Mouse (Mus musculus) CH12.LX (cell line): ENCODE measurements at regions not wholly inside any gene's neighbourhood (a gene's known extent, or its start where the extent isn't known, plus 50 kb on each side); places are given as distances from the start of the nearest gene placed in this dataset.

Source experiments
- CTCF ChIP-seq, 2 experiments: IDR thresholded peaks in 1 of 2; conservative IDR thresholded peaks in 1 of 2; 2 replicates each; pipeline ENCODE4 v1.5.1; 2011 to 2012; ENCODE audit warnings: low read depth in 2 of 2, low read length in 2 of 2, improper control_type of control experiment in 1 of 2, inconsistent platforms in 1 of 2, mild to moderate bottlenecking in 1 of 2, moderate library complexity in 1 of 2
- ELF1 ChIP-seq: IDR thresholded peaks from 2 replicates; pipeline ENCODE4 v1.6.1; 2014; ENCODE audit warnings: low read depth, mild to moderate bottlenecking, inconsistent platforms, low read length, improper control_type of control experiment
- POLR2A ChIP-seq: IDR thresholded peaks from 2 replicates; pipeline ENCODE4 v1.6.1; 2011; ENCODE audit warnings: low read depth, mild to moderate bottlenecking, improper control_type of control experiment, low read length
- RAD21 ChIP-seq: IDR thresholded peaks from 2 replicates; pipeline ENCODE4 v1.6.1; 2011; ENCODE audit warnings: low read depth, mild to moderate bottlenecking, low read length, improper control_type of control experiment, moderate library complexity
- ZC3H11A ChIP-seq: IDR thresholded peaks from 2 replicates; pipeline ENCODE4 v1.6.1; 2012; ENCODE audit warnings: low read depth, mild to moderate bottlenecking, inconsistent platforms, low read length, improper control_type of control experiment
- ZKSCAN1 ChIP-seq: IDR thresholded peaks from 2 replicates; pipeline ENCODE4 v1.6.1; 2012; ENCODE audit warnings: low read depth, inconsistent platforms, low read length, improper control_type of control experiment, borderline replicate concordance

GRCm38 (mm10) chr3:16358999-16359398, 352.8 kb upstream of the Gm5150 start:
- TF ChIP-seq POLR2A (no peak), ELF1 (no peak), ZC3H11A (no peak), CTCF (conservative IDR thresholded peaks at IDR 0.05 in 1 of 2, IDR thresholded peaks at IDR 0.05 in 1 of 2; ENCODE audit: low read depth in 2 of 2, low read length in 2 of 2) (no peak), RAD21 (no peak), ZKSCAN1 (no peak)
